Mouse (Mus musculus): ENCODE data around the gene Mpp3.

Gene Mpp3

GRCm38 (mm10) chr11:101976949-101977348, 51.3 kb downstream of the Mpp3 start:
- DNase-seq (ENCODE audit: low spot score): no peak

- no peak for DNase-seq (ENCODE audit: low spot score)
Observed at GRCm38 (mm10) chr11:101974923-101975322, 53.3 kb downstream of the Mpp3 start.

- no peak for DNase-seq (ENCODE audit: low spot score)
Observed at GRCm38 (mm10) chr11:101974181-101974580, 54.1 kb downstream of the Mpp3 start.

- DNase-seq (ENCODE audit: low spot score): no peak
Observed at GRCm38 (mm10) chr11:101973496-101973895, 54.8 kb downstream of the Mpp3 start.

- DNase-seq (ENCODE audit: low spot score): no peak
Observed at GRCm38 (mm10) chr11:101972651-101973050, 55.6 kb downstream of the Mpp3 start.

GRCm38 (mm10) chr11:101972097-101972496, 56.2 kb downstream of the Mpp3 start:
- DNase-seq (ENCODE audit: low spot score): no peak

- DNase-seq (ENCODE audit: low spot score): no peak
Observed at GRCm38 (mm10) chr11:101971410-101971809, 56.9 kb downstream of the Mpp3 start.

GRCm38 (mm10) chr11:101969835-101970234, 58.4 kb downstream of the Mpp3 start:
- no peak for DNase-seq (ENCODE audit: low spot score)

GRCm38 (mm10) chr11:101968791-101969190, 59.5 kb downstream of the Mpp3 start:
- peak; percentile 64 for DNase-seq (ENCODE audit: low spot score)

GRCm38 (mm10) chr11:101968311-101968710, 60.0 kb downstream of the Mpp3 start:
- DNase-seq (ENCODE audit: low spot score): no peak

GRCm38 (mm10) chr11:101966965-101967614, 61.2 kb downstream of the Mpp3 start, which contains the start of gene Sost:
Gene Sost (minus strand): TSS chr11:101967015.
- no peak for DNase-seq (ENCODE audit: low spot score)

GRCm38 (mm10) chr11:101965553-101965952, 62.7 kb downstream of the Mpp3 start:
- no peak for DNase-seq (ENCODE audit: low spot score)

- no peak for DNase-seq (ENCODE audit: low spot score)
Observed at GRCm38 (mm10) chr11:101964647-101965046, 63.6 kb downstream of the Mpp3 start.

- peak; percentile 19 for DNase-seq (ENCODE audit: low spot score)
Observed at GRCm38 (mm10) chr11:101963473-101964291, 64.6 kb downstream of the Mpp3 start.

- no peak for DNase-seq (ENCODE audit: low spot score)
Observed at GRCm38 (mm10) chr11:101963043-101963442, 65.2 kb downstream of the Mpp3 start.

- DNase-seq (ENCODE audit: low spot score): no peak
Observed at GRCm38 (mm10) chr11:101957476-101957875, 70.8 kb downstream of the Mpp3 start.

- DNase-seq (ENCODE audit: low spot score): no peak
Observed at GRCm38 (mm10) chr11:101953441-101953840, 74.8 kb downstream of the Mpp3 start.

GRCm38 (mm10) chr11:101952541-101953341, 75.5 kb downstream of the Mpp3 start:
- DNase-seq (ENCODE audit: low spot score): no peak

GRCm38 (mm10) chr11:101950021-101950420, 78.2 kb downstream of the Mpp3 start:
- no peak for DNase-seq (ENCODE audit: low spot score)
